Mouse (Mus musculus): Measurements from ENCODE around the gene Manf. TPM values are rescaled to one million over a fixed set of nuclear protein-coding genes. Genes with fewer than 3 reads are reported as not detected.

Gene Manf
- total RNA-seq (2021): 100 to 1,000 TPM; 101 to 116 TPM
- long read RNA-seq, transcript Manf-202 (4 exons, 2,247 nt): major isoform, 62 of 83 reads
- long read RNA-seq, partial matches to known transcripts: 0 of 83 reads
- long read RNA-seq, other reads (novel, unspliced or antisense): 17 of 83 reads

DNA sequence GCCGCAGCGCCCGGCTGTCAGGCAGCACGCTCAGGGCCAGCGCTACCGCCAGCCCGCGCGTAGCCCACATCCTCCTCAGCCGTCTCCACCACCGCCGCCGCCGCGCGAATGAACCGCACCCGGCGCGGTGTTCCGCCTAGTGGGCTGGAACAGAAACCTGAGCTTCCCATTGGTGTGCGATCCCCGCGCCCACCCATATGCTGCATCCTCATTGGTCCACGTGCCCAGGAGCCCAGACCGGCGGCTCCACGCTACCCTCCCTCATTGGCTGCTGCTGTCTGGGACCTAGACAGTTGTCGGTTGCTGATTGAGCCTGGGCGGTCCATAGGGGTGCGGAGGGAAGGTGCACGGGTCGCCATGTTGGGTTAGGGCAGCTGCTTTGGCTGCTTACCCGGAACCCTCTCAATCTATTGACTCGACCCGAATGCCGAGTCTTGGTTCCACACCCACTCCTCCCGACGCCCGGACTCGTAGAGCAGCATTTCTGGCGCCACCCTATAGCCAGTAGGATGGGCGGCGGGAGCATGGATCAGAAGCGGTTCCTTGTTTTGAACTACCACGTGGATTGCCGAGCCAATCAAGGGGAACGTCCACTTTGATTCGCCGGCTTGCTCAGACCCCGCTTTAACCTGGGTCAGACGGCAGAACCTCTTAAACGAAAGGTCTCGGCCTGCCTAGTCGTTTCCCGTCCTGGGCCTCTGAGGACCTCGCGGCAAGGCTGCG lies at the start of gene Manf:
Manf (minus strand) TSS at position 151 of the 723 bp plus-strand sequence.
- DNase-seq (ENCODE audit: low spot score in 2 of 2): peak; percentile 93 to 96

DNA sequence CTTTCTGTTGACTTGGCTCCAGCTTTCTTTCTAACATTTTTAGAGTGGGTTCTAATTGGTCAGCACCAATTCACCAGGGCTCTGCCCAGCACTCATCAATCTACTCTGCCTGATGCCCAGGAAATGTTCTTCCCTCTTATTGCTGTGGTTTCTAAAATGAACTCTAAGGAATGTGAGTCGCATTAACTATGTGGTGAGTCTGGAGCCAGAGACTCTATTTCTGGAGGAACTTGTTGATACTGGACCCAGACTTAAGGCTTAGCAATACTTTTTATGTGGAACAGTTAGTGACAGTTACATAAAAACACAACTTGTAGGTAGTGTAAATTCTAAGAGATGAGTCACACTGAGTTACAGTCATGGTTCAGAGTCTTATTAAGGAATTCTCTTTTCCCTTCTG lies 43.2 kb upstream of the Manf start:
- no peak for DNase-seq (ENCODE audit: low spot score in 2 of 2)

DNA sequence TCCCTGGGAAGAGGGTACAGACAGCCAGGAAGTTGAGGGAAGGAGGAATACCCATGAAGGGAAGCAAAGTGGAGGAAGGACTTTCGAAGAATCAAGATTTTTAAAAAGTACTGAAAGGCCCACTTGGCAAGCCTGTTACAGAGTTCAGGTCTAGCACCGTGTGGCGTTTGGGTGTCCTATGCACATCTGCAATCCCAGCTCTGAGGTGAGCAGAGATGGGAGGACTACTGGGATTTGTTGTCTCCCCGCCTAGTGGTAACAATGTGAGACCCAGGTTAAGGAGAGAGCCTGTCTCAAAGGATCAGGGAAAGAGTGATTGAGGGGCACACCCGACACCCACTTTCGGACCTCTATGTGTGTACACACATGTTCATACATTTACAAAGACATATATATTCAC lies 23.1 kb upstream of the Manf start:
- DNase-seq (ENCODE audit: low spot score in 2 of 2): no peak

DNA sequence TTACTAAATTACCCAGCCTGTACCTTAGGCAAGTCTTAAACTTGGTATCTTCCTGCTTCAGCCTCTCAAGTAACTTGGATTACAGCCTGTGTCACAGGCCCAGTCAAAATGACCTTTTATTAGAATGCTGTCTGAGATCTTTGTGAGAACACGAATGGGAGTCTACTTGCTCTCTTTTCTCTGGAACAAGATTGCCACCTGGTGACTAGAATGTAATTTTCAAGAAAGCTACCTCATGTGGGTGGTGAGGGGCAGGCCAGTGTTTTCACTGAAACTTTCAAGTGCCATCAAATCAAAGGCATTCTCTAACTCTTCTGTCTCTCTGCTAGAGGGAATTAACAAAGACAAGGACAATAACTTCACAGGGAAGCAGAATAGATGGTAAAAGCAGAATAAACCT lies 22.0 kb upstream of the Manf start:
- DNase-seq (ENCODE audit: low spot score in 2 of 2): no peak

DNA sequence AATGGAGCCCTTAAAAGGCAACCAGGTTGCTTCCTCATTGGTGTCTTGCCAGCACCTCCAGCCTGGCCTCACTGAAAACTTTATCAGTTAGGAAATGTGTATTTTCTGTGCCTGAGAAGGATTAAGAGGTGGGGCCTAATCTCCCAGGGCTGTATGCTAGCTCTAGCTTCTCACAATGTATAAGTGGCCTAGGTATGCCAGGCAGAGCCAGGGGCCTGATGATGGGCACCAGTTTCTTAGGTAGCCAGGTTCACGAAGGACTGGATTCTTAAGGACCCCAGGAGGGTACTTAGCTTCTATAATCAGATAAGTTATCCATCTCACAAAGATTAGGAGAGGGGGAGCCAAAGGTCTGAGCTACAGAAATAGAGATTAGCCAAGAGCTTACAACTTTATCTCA lies 19.8 kb upstream of the Manf start:
- DNase-seq (ENCODE audit: low spot score in 2 of 2): no peak

DNA sequence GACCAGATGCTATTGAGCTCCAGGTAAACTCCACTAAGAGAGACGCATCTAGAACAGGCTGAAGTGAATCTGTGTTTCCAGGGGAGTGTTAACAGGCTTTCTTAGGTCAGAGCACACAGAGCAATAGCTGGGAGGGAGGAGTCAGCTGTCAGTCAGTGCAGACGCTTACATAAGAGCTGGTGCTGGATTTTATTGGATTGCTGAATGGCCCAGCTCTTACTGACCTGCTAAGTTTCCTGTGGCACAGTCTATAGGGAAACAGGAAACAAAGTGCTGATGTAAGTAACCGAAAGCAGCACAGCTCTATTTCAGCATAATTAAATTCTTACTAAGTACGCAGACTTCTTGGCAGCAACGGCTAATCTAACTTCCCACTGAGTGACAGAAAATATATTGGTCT lies 16.9 kb upstream of the Manf start:
- DNase-seq (ENCODE audit: low spot score in 2 of 2): no peak

DNA sequence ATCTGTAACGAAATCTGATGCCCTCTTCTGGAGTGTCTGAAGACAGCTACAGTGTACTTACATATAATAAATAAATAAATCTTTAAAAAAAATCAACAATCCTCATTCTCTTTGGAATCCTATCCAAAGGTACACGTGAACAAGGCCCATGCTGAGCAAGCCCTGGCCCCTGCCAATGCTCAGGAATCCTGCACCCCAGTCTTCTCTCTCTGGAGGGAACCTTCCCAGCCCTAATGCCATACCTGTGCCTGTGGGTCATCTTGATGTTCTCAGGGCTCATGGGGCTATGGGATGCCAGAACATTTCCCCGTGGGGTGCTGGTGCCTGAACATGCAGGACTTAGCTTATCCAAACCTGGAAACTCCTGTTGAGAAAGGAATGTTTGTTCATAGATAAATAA lies 16.4 kb upstream of the Manf start:
- no peak for DNase-seq (ENCODE audit: low spot score in 2 of 2)

DNA sequence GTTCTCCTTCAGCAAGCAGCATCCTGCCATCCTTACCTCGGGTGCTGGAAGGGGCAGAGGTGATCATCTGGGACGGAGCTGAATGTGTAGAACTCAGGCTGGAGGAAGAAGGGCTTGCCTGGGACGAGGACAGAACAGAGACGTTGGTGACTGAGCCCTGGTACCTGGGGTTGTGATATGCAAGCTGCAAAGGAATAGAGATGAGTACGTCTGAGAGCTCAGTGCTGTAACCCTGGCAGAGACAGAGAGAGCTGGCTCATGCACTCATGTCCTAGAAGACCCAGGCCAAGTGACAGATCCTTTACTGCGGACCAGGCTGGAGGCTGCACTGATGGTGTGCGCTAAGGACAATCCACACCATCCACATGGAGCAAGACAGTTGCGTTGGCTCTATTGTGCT lies 14.8 kb upstream of the Manf start:
- no peak for DNase-seq (ENCODE audit: low spot score in 2 of 2)

DNA sequence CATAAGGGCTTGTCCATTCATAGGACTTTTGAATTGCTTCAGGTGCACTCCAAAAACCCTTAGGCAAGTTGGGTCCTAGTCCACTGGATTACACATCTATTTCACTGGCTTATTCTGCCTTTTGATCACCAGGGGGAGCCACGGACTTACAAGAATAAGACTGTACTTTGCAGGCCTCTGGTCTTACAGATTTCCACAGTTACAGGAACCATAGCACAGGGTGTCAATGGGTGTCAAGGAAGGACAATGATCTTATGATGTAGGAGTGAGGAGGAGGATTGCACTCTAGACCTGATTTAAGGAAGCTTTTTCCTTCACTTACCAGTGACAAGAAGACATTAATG lies 12.0 kb upstream of the Manf start:
- DNase-seq (ENCODE audit: low spot score in 2 of 2): peak in 1 of 2 experiments; percentile 51

DNA sequence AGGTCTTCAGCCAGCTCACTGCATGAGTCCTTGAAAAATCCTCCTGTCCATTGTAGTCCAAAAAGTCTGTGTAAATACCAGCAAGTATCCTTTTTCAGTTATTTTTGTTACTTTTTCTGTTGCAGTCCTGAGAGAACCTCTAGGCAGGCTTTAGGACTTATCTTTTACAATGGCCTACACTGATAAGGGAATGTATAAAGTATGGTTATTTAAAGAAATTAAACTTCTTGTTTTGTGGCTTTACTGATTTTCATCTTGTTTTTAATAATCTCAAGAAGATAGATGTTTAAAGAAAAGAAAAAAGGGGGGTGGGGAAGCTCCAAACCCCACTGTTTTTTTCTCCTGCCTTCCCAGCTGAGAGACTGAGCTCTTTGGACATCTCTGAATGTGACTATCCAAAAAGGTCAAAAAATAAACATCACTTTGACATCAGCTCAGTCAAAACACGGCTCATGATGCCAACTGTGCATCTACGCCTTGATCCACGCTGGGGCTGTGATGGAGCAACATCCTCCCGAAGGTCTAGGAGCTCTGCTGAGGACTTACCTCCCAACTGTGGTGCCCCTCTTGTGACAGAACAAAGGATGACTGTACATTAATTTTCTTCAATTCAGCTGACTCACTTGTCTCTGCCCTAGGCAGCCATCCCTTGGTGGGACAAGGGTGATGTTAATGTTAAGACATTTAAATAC lies 11.5 kb upstream of the Manf start:
- no peak for DNase-seq (ENCODE audit: low spot score in 2 of 2)

DNA sequence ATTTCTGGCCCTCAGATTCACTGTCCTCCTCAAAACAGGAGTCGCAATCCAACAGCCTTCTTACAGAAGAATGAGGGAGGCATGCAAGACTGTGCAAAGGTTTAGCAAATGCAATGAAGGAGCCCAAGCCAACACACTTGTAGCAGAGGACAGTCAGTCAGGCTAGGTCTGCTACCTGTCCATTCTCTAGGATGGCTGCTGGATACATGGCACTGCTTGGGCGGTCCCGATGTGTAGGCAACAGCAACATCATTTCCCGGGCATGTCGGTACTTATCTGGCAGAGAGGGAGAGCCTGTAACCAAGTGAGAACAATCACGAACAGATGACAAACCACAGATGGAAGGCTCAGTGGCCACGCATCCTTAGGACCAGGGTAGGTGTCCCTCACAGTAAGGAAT lies 9.8 kb upstream of the Manf start:
- no peak for DNase-seq (ENCODE audit: low spot score in 2 of 2)

DNA sequence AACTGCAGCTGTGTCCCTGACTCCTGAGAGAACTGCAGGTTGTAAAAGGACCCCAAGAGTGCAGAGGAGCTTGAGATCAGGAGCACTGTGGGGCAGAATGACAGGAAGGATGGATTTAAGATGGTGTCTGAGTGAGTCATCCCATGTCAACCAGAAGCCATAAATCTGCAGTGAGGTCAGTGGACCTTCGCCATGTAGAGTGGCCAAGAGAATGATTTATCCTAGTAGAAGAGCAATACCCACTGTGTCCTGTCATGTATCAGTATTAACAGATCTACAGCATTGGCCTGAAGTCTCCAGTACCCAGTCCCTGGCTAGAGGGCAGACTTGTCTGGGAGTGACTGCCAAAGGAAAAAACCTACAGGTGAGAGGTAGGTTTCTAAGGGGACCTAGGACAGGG lies 7.1 kb upstream of the Manf start:
- no peak for DNase-seq (ENCODE audit: low spot score in 2 of 2)

DNA sequence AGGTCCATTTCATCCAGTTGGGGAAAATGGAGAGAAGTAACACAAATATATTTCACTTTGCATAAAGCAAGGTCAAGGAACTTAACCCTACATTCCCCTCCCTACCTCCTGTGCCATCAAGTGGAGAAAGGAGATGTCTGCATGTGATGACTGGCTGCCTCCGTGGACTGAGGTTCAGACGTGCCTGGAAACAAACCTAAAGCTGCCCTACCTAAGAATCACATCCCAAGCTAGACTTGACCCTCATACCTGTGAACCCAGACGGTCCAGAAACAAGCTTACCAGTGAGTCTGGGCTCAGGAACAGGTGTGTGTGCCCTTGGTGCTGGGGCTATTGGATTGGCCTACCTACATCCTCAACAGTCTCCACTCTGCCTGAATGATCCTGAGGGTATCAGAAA lies 1.5 kb upstream of the Manf start:
- DNase-seq (ENCODE audit: low spot score in 2 of 2): no peak

DNA sequence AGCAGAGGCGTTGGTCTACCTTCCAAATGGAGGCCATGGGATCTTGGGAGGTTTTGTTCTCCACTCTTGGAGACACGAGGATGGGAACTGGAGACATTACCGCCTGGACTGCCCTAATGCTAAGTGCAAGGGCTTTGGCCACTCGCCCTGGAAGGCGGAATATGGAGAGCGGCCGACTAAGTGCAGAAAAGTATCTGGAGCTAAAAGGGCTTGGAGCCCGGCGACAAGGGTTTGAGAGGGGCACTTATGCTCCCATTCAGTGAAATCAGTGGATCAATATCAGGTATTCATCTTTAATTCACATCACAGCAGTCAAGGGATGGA lies 735 bp upstream of the Manf start:
- no peak for DNase-seq (ENCODE audit: low spot score in 2 of 2)

DNA sequence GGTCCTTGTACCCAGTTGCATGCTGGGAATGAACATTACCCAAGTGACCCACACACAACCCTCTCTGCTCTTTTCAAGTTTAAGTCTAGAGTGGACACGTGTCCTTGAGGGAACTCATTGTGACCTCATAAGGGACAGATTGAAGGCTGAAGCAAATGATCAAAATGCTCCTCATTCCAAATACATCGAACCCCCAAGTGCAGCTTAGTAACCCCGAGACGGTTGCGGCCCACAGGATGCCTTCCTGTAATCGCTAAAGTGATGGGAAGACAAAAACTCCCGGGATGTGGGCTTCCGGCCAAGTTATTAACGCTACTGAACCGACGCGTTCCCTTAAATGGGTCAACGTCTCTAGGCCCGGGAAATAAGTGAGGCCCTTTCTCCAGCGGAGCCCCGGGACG lies 438 bp downstream of the Manf start:
- DNase-seq (ENCODE audit: low spot score in 2 of 2): no peak

DNA sequence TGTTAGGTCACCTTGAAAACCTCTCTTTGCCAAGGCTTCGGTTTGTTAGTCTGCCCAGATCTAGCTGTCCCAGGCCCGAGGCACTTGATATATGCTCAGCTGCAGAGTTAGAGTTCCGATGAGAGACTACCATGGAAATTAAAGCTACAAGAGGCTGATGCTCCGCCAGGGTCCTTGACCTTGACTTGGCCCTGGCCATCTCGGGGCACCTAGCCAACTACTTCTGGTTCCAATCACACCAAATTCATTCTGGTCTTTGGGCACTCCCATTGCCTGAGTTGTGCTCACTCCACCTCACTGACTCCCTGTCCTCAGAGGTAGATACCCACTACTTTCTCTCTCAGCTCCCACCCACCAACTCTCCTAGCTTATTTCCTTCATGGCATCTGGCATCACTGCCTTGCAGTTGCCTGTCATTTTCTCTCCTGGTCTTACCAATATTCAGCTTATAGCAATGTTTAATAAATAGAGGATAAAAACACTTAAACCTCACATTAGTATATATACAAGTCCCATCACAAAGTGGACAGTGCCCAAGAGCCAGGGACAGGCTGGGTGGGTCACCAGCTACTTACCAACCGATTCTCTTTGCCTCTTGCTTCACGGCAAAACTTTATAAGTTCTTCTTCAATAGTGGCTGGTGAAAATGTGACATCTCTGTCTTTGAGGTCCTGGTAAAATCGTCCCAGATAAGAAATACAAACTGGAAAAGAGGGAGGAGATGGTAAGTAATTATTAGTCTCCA lies 1.1 kb downstream of the Manf start:
- DNase-seq (ENCODE audit: low spot score in 2 of 2): no peak

DNA sequence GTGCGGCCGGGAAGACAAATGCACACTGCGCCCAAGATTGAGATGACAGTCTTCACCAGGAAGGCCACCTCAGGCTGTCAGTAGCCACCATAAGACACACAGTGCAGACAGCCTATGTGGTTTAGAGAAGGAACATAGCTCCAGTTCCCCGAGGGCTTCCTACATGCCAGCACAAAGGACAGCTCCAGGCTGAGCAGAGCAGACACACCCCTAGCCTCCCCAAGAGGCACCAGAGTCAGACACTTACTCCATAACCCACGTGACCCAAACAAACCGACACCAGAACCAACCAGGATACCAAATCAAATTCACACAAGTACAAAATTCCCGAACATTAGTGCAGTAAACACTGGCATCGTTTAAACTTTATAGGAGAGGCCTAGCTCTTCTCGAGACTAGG lies 2.5 kb downstream of the Manf start:
- DNase-seq (ENCODE audit: low spot score in 2 of 2): no peak

DNA sequence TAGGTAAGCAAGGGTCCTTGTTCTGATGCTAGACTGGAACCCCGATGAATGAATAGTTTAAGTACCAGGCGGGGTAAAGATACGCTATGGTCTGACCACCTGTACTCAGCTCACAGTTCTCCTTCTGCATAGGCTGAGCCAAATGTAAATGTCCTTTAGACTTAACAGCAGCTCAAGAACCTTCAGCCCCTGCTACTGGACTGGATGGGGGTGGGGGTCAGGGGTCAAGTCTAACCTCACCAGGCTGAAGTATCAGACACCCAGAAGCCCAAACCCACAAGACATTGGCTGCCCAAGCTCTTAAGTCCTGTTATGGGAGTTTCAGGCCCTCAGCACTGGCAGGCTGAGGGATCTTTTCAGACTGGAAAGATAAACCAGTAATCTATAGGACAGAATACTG lies 3.4 kb downstream of the Manf start:
- DNase-seq (ENCODE audit: low spot score in 2 of 2): no peak

DNA sequence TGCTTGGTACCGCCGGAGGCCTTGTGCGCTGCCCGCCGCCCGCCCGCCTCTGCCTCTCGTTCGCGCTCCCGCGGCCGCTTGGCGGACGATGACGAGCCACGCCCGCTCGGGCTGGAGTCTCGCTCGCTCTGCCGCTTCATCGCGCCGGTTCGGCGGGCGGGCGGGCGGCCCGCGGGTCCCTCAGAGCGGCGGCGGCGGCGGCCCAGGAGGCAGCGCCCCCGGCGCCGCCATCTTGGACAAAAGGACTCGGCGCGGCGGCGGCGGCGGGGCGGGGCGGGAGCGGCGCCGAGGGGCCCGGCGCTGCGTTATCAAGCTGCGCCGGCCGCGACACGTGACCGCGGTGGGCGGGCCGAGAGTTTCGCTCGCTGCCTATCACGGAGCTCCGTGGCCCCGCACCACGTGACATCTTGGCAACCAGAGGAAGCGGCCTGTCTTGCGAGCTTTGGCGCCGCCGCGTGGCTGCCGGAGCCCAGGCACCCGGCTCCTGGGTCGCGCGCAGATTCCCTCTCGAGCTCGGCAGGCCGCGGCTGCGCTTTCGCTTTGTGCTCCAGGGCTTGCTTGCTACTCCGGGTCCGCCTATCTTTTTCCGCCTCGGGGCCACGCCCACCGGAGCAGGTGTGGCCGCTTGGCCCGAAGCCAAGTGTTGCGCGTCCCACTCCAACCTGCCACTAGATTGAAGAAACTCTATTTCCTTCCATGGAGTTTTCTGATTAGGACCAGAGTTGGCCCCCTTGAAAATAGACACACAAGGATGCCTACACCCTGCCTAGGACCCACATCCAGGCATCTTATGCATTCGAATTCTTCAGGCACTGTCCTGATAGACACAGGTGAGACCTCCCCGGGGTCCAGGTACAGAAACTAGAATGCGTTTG lies 4.7 kb downstream of the Manf start, which contains the start of gene Rbm15b:
Rbm15b (minus strand) TSS at position 601 of the 875 bp plus-strand sequence.
- DNase-seq (ENCODE audit: low spot score in 2 of 2): peak; percentile 98 to 99

DNA sequence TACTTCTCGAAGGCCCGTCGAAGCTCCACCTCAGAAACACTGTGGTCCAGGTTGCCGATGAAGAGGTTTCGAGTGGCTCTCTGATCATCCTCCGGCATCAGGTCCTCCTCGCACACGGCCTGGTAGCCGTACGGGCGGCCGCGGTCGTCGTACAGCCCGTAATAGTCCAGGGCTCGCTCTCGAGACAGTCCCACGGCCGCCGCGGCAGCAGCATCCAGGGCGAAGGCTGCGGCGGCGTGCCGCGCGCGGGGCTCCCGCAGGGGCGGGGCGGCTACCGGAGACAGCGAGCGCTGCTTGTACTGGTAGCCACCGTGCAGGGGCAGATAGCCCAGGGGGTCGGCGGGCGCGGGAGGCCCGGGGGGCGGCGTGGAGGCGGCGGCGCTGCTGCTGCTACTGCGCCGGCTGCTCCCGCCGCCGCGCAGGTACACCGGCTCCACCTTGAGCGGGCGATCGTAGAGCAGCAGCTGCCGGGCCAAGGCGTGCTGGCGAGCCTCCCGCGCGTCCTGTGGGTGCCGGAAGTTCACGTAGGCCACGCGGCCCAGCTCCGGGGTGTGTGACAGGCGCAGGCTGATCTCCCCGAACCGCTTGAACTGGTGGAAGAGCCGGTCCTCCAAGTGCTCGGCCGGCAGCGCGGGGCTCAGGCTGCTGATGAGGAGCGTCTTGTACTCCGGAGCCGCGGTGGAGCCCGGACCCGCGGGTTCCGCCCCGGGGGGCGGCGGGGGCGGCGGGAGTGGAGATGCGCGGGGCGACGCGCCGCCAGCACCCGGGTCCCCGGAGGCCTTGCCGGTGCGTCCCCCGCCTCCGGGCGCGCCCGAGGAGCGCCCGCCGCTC lies 5.7 kb downstream of the Manf start:
- DNase-seq (ENCODE audit: low spot score in 2 of 2): peak; percentile 46 to 59
